Mouse (Mus musculus): Measurements from ENCODE around the gene Atp10b. TPM values are rescaled to one million over a fixed set of nuclear protein-coding genes. Genes with fewer than 3 reads are reported as not detected.

Atp10b gene
- polyA plus RNA-seq, 1 experiment from 2014 or later: 0.28 TPM

GRCm38 (mm10) chr11:43183457-43183856 is 33.8 kb downstream of the Atp10b start:
- no peaks in the 10 kb centered on the region for H3K36me3 ChIP-seq (ENCODE audit: control insufficient read depth, insufficient read depth, low read length)
- no peak for ATAC-seq
- no peak for DNase-seq (ENCODE audit: low spot score)
- H3K27me3 ChIP-seq (replicated peaks; ENCODE audit: control insufficient read depth, insufficient read depth, low read length): no peaks in the 10 kb centered on the region
- no peak overlapping the region for H3K4me3 ChIP-seq (ENCODE audit: low read depth, low read length)
- H3K9ac ChIP-seq (ENCODE audit: low read length): no peak overlapping the region
- no peaks in the 10 kb centered on the region for H3K4me1 ChIP-seq (ENCODE audit: control insufficient read depth, insufficient read depth, low read length)
- no peak overlapping the region for H3K4me2 ChIP-seq (ENCODE audit: low read length)
- H3K9me3 ChIP-seq (replicated peaks; ENCODE audit: control insufficient read depth, low read length): no peaks in the 10 kb centered on the region
- WGBS: 80% methylated on average over 4 of the region's 4 CpGs
- no peak overlapping the region for H3K27ac ChIP-seq (ENCODE audit: low read depth, low read length)

GRCm38 (mm10) chr11:43186291-43186690 is 36.6 kb downstream of the Atp10b start:
- WGBS: 67% methylated on average over 6 of the region's 6 CpGs
- Histone ChIP-seq H3K27ac (ENCODE audit: low read depth, low read length) (no peak overlapping the region), H3K36me3 (ENCODE audit: control insufficient read depth, insufficient read depth, low read length) (no peaks in the 10 kb centered on the region), H3K4me3 (ENCODE audit: low read depth, low read length) (no peak overlapping the region), H3K4me2 (ENCODE audit: low read length) (no peak overlapping the region), H3K4me1 (ENCODE audit: control insufficient read depth, insufficient read depth, low read length) (no peaks in the 10 kb centered on the region), H3K27me3 (replicated peaks; ENCODE audit: control insufficient read depth, insufficient read depth, low read length) (no peaks in the 10 kb centered on the region), H3K9ac (ENCODE audit: low read length) (no peak overlapping the region), H3K9me3 (replicated peaks; ENCODE audit: control insufficient read depth, low read length) (no peaks in the 10 kb centered on the region)
- DNase-seq (ENCODE audit: low spot score): no peak
- no peak for ATAC-seq

GRCm38 (mm10) chr11:43189817-43190593 is 40.3 kb downstream of the Atp10b start:
- no peak overlapping the region for H3K9ac ChIP-seq (ENCODE audit: low read length)
- no peak overlapping the region for H3K4me3 ChIP-seq (ENCODE audit: low read depth, low read length)
- H3K4me2 ChIP-seq (ENCODE audit: low read length): no peak overlapping the region
- ATAC-seq (no peak), DNase-seq (ENCODE audit: low spot score) (no peak)
- H3K9me3 ChIP-seq (replicated peaks; ENCODE audit: control insufficient read depth, low read length): no peaks in the 10 kb centered on the region
- 90% methylated on average over 3 of the region's 3 CpGs for WGBS
- no peaks in the 10 kb centered on the region for H3K27me3 ChIP-seq (replicated peaks; ENCODE audit: control insufficient read depth, insufficient read depth, low read length)
- H3K27ac ChIP-seq (ENCODE audit: low read depth, low read length): no peak overlapping the region
- no peaks in the 10 kb centered on the region for H3K4me1 ChIP-seq (ENCODE audit: control insufficient read depth, insufficient read depth, low read length)
- no peaks in the 10 kb centered on the region for H3K36me3 ChIP-seq (ENCODE audit: control insufficient read depth, insufficient read depth, low read length)

GRCm38 (mm10) chr11:43198811-43199210 is 49.1 kb downstream of the Atp10b start:
- no peak overlapping the region for H3K27ac ChIP-seq (ENCODE audit: low read depth, low read length)
- H3K4me1 ChIP-seq (ENCODE audit: control insufficient read depth, insufficient read depth, low read length): no peaks in the 10 kb centered on the region
- H3K36me3 ChIP-seq (ENCODE audit: control insufficient read depth, insufficient read depth, low read length): no peaks in the 10 kb centered on the region
- no peak overlapping the region for H3K4me3 ChIP-seq (ENCODE audit: low read depth, low read length)
- DNase-seq (ENCODE audit: low spot score) (no peak), ATAC-seq (no peak)
- H3K4me2 ChIP-seq (ENCODE audit: low read length): no peak overlapping the region
- H3K9ac ChIP-seq (ENCODE audit: low read length): no peak overlapping the region
- no peaks in the 10 kb centered on the region for H3K27me3 ChIP-seq (replicated peaks; ENCODE audit: control insufficient read depth, insufficient read depth, low read length)
- no peaks in the 10 kb centered on the region for H3K9me3 ChIP-seq (replicated peaks; ENCODE audit: control insufficient read depth, low read length)
- 87% methylated on average over 2 of the region's 2 CpGs for WGBS

GRCm38 (mm10) chr11:43199358-43199757 is 49.7 kb downstream of the Atp10b start:
- no peak overlapping the region for H3K4me3 ChIP-seq (ENCODE audit: low read depth, low read length)
- DNase-seq (ENCODE audit: low spot score): no peak
- no peak overlapping the region for H3K4me2 ChIP-seq (ENCODE audit: low read length)
- H3K9me3 ChIP-seq (replicated peaks; ENCODE audit: control insufficient read depth, low read length): no peaks in the 10 kb centered on the region
- no peak for ATAC-seq
- H3K36me3 ChIP-seq (ENCODE audit: control insufficient read depth, insufficient read depth, low read length): no peaks in the 10 kb centered on the region
- H3K9ac ChIP-seq (ENCODE audit: low read length): no peak overlapping the region
- no peaks in the 10 kb centered on the region for H3K4me1 ChIP-seq (ENCODE audit: control insufficient read depth, insufficient read depth, low read length)
- no peak overlapping the region for H3K27ac ChIP-seq (ENCODE audit: low read depth, low read length)
- no peaks in the 10 kb centered on the region for H3K27me3 ChIP-seq (replicated peaks; ENCODE audit: control insufficient read depth, insufficient read depth, low read length)

GRCm38 (mm10) chr11:43200089-43200488 is 50.4 kb downstream of the Atp10b start:
- H3K27ac ChIP-seq (ENCODE audit: low read depth, low read length): no peak overlapping the region
- H3K4me2 ChIP-seq (ENCODE audit: low read length): no peak overlapping the region
- no peaks in the 10 kb centered on the region for H3K27me3 ChIP-seq (replicated peaks; ENCODE audit: control insufficient read depth, insufficient read depth, low read length)
- H3K4me1 ChIP-seq (ENCODE audit: control insufficient read depth, insufficient read depth, low read length): no peaks in the 10 kb centered on the region
- H3K36me3 ChIP-seq (ENCODE audit: control insufficient read depth, insufficient read depth, low read length): no peaks in the 10 kb centered on the region
- ATAC-seq (no peak), DNase-seq (ENCODE audit: low spot score) (no peak)
- H3K9ac ChIP-seq (ENCODE audit: low read length): no peak overlapping the region
- no peak overlapping the region for H3K4me3 ChIP-seq (ENCODE audit: low read depth, low read length)
- H3K9me3 ChIP-seq (replicated peaks; ENCODE audit: control insufficient read depth, low read length): no peaks in the 10 kb centered on the region
- 94% methylated on average over 2 of the region's 2 CpGs for WGBS

- Histone ChIP-seq H3K9me3 (replicated peaks; ENCODE audit: control insufficient read depth, low read length) (no peaks in the 10 kb centered on the region), H3K27ac (ENCODE audit: low read depth, low read length) (no peak overlapping the region), H3K27me3 (replicated peaks; ENCODE audit: control insufficient read depth, insufficient read depth, low read length) (0 out of 2 replicates have a peak, but pooled peaks cover 3% of the 10 kb centered on the region), H3K4me3 (ENCODE audit: low read depth, low read length) (no peak overlapping the region), H3K4me1 (ENCODE audit: control insufficient read depth, insufficient read depth, low read length) (no peaks in the 10 kb centered on the region), H3K36me3 (ENCODE audit: control insufficient read depth, insufficient read depth, low read length) (no peaks in the 10 kb centered on the region), H3K9ac (ENCODE audit: low read length) (no peak overlapping the region), H3K4me2 (ENCODE audit: low read length) (no peak overlapping the region)
- DNase-seq (ENCODE audit: low spot score): peak; percentile 75
- ATAC-seq: peak; percentile 81
- 29% methylated on average over 3 of the region's 3 CpGs for WGBS
These were observed 53.9 kb downstream of the Atp10b start for GRCm38 (mm10) chr11:43203580-43203979.

GRCm38 (mm10) chr11:43213134-43213533 is 63.5 kb downstream of the Atp10b start:
- Histone ChIP-seq H3K4me3 (ENCODE audit: low read depth, low read length) (no peak overlapping the region), H3K4me1 (ENCODE audit: control insufficient read depth, insufficient read depth, low read length) (peaks cover 4% of the 10 kb centered on the region; the same call in 1 of the 2 replicates), H3K27me3 (replicated peaks; ENCODE audit: control insufficient read depth, insufficient read depth, low read length) (no peaks in the 10 kb centered on the region), H3K4me2 (ENCODE audit: low read length) (no peak overlapping the region), H3K36me3 (ENCODE audit: control insufficient read depth, insufficient read depth, low read length) (no peaks in the 10 kb centered on the region), H3K9me3 (replicated peaks; ENCODE audit: control insufficient read depth, low read length) (no peaks in the 10 kb centered on the region), H3K27ac (ENCODE audit: low read depth, low read length) (no peak overlapping the region), H3K9ac (ENCODE audit: low read length) (no peak overlapping the region)
- DNase-seq (ENCODE audit: low spot score) (peak; percentile 35), ATAC-seq (no peak)
- WGBS: 33% methylated on average over 1 of the region's 1 CpGs

GRCm38 (mm10) chr11:43213740-43214139 is 64.1 kb downstream of the Atp10b start:
- ATAC-seq (no peak), DNase-seq (ENCODE audit: low spot score) (no peak)
- 90% methylated on average over 1 of the region's 1 CpGs for WGBS
- Histone ChIP-seq H3K27me3 (replicated peaks; ENCODE audit: control insufficient read depth, insufficient read depth, low read length) (no peaks in the 10 kb centered on the region), H3K4me2 (ENCODE audit: low read length) (no peak overlapping the region), H3K9me3 (replicated peaks; ENCODE audit: control insufficient read depth, low read length) (no peaks in the 10 kb centered on the region), H3K4me3 (ENCODE audit: low read depth, low read length) (no peak overlapping the region), H3K9ac (ENCODE audit: low read length) (no peak overlapping the region), H3K27ac (ENCODE audit: low read depth, low read length) (no peak overlapping the region), H3K36me3 (ENCODE audit: control insufficient read depth, insufficient read depth, low read length) (no peaks in the 10 kb centered on the region), H3K4me1 (ENCODE audit: control insufficient read depth, insufficient read depth, low read length) (peaks cover 4% of the 10 kb centered on the region; the same call in 1 of the 2 replicates)
